Mouse (Mus musculus) spleen, embryonic (tissue): ENCODE measurements at regions not wholly inside any gene's neighbourhood (a gene's known extent, or its start where the extent isn't known, plus 50 kb on each side); places are given as distances from the start of the nearest gene placed in this dataset.

ENCODE experiments used
- CTCF ChIA-PET: fragments of 350-600 bp; sonication (Branson Sonifier 250); formaldehyde crosslinking; loops from one replicate; lab custom pipeline; 2022; lab: Charles Lee

DNA sequence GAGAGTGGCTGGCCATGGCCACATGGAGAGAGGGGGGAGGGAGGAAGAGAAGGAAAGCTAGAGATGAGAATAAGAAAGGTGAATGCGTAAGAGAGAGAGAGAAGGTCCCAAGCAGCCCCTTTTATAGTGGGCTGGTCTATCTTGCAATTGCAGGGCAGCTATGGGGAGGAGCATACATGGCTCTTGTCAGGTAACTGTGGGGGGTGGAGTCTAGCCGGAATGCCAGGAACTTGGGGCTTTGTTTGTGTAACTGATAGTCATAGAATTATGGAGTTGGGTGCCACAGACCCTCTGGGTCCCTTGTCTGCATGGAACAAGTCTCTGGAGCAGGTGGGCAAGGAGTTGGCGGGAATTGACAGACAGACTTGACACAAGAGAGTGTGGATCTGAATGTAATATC is 2151.8 kb downstream of the 4930444P10Rik start:
- CTCF ChIA-PET, result no interaction called here

DNA sequence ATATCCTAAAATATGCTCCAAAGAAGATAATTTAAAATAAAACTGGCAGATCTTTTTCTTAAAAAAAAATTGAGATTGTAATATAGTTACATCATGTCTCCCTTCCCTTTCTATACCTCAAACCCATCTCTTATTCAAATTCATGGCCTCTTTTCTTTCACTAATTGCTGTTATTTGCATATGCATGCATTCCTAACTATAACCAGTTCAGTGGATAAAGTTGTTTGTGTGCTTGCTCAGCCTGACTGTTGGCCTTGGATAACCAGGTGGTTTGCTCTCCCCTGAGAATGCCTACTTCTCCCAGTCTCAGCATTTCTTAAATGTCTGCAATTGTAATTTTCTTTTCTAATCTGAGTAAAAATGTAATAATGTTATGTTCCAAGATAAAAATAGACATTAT is 2154.8 kb downstream of the 4930444P10Rik start:
- CTCF ChIA-PET, result no interaction called here

DNA sequence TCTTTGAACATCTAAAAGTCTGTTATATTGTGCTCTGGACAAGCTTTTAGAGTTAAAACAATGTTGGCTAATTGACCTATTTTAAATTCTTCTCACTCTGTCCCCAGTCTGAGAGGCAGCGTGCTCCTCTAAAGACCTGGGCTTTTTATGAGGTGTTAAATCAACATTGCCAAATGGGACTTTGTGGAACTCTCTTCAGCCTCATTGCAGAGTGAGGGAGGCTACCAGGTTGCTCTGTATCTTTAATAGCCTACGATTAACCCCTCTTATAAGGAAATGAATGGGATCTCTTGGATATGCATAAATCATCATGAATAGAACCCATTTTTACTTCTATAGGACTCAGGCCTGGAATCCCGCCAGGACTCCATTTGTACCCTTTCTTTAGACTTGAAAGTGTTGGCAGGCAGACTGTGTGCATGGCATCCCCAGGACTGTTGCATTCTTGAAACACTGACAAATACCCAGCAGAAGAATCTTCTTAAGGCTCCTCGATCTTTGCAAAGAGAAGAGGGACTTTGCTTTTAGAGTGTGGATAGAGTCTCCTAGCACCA is 2157.1 kb downstream of the 4930444P10Rik start:
- CTCF ChIA-PET, result interaction anchor here (0.6 kb wide), 1 partner anchor 768 kb away, joined by 3 read pairs; no protein-coding TSS in a partner anchor

DNA sequence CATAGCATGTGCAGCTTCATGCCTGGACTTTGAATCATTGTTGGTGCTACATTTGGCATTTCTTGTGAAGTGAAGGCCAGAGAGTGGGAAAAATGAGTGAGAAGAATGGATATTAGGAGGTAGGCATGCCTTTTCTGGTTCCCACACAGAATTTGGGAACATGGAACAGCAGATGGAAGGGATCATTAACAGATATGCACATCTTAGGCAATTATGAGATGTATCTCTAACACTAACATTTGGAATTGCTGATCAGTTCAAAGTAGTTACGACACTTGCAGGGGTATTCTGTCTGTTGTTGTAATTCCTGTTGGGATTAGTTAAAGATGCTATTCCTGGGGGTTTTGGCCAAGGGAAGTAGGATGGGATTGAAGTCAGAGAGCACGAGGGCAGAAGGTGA is 2164.4 kb downstream of the 4930444P10Rik start:
- CTCF ChIA-PET, result no interaction called here

DNA sequence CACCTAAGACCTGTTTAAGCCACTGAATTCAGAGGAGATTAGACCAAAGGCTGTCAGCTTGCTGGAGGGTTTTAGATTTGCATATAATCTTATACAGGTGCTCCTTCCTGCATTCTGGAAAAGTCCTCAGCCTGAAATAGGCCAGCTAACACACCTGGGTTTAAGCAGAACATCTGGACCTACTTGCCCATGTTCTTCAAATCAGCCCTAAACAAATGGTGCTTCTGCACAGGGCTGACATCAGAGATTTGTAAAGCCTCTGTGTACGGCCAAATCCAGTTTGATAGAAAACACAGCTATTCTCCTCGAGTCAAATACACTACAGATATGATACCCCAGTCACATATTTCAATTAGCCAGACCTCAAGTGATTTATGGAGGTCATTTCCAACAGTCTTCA is 2165.2 kb downstream of the 4930444P10Rik start:
- CTCF ChIA-PET, result no interaction called here

DNA sequence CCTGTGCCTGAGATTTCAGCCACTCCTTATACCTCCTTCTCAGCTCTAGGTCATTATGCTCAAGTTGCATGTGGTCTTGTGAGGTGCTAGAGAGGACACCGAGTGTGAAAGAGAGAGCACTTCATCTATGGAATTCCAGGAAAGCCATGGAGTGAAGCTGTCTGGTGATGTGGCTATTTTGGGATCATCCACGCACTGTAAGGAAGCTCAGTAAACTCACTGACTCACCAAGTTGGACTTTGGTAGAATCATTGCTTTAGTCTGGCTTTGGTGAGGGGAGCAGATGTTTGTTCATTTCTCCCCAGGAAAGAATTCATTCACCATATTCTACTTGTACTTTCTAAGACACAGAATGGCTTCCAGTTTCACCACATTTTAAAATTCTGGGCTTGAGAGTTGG is 2167.1 kb downstream of the 4930444P10Rik start:
- CTCF ChIA-PET, result no interaction called here

DNA sequence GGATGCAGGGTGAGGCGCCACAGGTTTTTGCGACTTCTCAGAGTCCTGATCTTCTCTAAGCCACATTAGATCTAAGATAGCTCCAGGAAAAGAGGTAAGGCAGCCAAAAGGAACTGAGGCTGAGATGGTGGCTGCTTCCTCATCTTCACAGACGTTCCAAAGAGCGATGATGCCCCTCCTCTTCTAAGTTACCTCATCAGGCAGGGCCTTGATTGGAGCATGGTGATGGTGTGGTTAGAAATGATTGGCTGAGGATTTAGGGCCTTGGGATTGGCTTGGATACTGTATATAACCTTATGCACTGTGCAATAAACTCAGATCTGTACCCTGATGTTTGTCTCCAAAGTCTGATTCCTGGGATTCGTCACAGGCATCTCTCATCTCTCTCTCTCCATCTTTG is 2177.9 kb downstream of the 4930444P10Rik start:
- CTCF ChIA-PET, result no interaction called here

DNA sequence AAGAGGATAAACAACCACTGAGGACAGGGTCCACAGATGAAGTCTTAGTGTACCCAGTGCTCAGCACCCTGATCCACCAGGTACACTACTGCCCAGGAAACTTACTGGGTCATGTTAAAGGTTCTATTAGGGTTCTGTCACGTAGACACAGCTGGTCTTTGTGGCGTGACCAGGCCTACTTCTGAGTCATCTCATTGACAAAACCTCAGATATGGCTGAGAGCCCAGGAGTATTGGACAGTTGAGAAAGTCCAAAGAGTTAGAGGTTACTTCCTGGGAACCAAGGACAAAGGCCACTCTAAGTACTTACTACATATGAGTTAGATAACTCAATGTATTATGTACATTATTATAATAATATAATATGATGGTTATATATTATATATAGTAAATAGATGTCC is 2214.0 kb downstream of the 4930444P10Rik start:
- CTCF ChIA-PET, result no interaction called here

DNA sequence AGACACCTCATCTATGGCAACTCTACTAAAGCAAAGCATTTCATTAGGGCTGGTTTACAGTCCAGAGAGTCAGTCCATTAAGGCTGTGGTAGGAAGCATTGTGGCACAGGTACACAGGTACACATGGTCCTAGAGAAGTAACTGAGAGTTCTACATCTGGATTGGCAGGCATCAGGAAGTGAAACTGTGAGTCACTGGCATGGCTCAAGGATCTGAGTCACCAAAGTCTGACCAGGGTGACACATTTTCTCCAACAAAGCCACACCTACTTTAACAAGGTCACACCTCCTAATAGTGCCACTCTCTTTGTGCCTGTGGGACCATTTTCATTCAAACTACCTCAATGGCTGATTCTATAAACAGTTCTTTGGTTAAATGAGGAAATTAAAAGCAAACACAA is 2219.2 kb downstream of the 4930444P10Rik start:
- CTCF ChIA-PET, result no interaction called here

DNA sequence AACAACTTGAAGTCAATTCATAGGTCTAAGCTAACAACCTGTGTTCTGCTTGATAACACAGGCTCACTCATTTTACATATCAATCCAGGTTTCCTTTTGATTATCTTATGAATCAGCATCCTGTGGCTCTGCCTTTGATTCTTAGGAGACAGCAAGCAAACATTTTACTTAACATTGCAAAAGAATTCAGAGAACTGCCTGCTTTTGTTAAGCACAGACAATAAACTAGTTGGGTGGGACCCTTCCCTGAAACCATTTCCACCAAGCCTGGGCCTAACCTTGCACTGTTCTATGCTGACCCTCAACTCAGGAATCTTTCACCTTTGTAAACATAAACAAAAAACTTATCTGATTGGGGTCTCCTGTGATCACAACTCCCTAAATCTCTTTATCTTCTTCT is 2220.6 kb downstream of the 4930444P10Rik start:
- CTCF ChIA-PET, result no interaction called here

DNA sequence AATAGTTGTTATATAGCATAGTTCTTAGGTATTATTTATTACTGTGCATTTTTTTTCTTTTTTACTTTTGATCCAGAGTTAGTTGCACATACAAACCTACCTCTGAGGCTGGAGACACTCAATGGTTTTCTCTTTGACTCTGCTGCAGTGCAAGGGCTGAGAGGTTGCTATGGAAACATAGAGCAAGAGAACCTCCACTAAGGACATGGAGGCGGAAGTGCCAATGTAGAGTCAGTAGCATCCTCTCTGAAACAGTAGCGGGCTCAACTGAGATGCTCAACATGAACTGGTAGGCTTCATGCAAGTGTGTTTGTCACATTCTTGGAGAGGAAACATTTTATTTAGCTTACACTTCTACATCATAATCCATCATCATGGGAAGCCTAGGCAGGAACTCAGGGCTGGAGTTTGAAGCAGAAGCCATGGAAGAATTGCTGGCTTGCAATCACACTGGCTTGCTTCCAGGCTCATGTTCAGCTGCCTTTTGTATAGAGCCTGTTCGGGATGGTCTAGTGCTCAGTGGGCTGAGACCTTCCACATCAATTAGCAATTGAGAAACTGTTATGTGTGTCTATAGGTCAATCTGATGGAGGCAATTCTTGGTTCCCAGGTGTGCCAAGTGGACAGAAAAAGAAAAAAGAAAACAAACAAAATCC is 2222.4 kb downstream of the 4930444P10Rik start:
- CTCF ChIA-PET, result no interaction called here

DNA sequence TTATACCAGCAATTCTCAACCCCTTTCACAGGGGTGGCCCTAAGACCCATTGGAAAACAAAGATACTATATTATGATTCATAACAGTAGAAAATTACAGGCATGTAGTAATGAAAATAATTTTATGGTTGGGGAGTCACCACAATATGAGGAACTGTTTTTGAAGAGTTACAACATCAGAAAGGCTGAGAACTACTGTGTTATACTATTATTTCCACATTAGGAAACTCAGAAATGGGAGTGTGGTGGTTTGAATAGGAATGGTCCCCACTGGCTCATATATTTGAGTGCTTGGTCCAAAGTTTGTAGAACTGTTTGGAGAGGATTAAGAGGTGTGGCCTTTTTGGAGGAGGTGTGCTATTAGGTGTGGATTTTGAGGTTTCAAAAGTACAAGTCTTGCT is 2227.4 kb downstream of the 4930444P10Rik start:
- CTCF ChIA-PET, result no interaction called here

DNA sequence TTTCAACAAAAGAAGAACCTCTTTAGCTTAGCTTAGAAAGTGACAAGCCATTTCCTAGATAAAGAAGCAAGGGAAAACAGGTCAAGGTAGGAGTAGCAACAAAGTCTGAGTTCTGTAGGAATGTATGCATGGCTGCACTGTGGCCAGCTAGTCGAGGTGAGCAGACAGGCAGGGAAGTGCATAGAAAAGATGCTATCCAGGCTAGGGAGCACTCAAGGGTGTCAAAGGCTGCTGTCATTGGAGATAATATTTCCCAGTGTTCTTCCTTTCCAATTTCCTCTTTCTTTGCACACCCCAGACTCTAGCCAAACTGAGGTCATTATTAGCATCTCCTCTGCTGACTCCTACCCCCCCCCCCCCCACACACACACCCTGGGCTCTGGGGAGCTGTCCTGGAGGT is 2229.4 kb downstream of the 4930444P10Rik start:
- CTCF ChIA-PET, result no interaction called here

DNA sequence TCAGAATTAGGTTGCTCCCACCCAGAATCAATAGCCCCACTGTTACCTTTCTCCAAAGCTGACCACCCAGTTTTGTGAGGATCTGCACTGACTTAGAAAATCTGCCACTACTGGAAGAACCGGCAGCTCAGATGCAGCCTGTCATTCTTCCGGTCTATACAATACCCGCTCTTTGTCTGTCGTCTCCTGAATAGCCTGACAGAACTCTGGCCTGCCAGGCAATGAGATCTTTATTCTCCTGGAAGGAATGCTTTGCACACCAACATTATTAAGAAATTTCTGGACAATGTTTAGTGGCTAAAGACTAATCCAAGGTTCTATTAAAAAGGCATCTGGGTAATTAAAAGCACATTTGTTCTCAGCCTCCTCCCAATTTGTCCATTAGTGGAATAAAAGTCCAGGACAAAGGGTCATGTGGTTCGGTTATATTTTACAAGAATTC is 2232.0 kb downstream of the 4930444P10Rik start:
- CTCF ChIA-PET, result no interaction called here

DNA sequence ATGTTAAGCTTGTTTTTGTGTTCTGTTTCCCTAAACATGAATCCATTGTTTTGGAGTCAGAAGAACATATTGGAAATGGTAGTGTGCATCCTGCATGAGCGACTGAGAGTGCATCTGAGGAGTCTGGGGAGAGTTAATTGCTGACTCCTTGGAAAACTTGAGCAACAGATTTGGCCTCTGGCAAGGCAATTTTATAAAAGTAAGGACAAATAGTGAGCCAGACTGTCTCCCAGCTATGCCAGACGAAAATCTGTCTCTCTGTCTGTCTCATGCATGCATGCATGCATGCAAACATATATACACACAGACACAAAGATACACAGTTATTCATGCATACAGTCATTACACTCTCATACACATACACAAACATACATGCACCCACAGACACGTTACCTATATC is 2232.7 kb downstream of the 4930444P10Rik start:
- CTCF ChIA-PET, result no interaction called here

DNA sequence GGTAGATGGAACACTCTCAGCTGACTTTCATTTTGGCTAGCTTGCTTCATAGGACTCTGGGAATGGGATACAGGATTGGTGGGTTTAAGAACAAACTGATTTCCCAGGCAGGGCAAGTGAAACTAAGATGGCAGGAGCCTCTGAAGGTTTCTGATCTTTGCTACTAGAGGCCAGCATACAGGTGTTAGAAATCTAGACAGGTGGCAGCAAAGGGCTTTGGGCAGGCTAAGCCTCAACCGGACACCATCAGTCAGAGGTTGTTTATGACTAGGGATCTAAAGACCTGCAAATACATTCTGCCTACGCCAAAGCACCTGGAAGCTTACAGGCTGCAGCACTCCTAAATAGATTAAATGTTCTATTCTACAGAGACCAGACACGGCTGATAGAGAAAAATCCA is 2233.4 kb downstream of the 4930444P10Rik start:
- CTCF ChIA-PET, result no interaction called here

DNA sequence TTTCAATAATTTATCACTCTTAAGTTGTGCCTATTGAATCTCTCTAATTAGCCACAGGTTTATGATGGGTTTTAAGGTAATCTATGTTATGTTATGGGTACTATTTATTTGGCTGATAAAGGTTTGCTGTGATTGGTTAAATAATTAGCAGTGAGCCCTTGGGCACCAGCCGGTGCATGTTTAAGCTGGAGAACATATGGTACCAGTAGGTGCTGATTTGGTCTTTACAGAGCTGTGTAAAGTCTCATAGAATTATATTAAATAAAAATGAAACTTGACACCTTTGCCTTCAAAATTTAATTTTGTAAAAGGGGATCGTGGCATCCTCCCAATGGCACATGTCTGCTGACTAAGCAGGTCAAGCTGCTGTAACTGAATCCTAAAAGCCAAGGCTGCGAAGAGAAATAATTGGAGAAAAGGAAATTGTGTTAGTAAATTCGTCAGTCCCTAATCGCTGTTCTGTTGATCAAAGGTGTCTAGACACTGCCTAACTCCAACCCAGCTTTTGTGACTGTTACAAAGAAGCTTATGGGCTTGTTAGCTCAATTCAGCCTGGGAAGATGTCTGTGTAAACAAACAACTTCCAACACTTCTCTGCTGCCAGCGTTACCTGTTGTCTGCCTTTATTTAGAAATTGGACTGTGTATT is 2234.6 kb downstream of the 4930444P10Rik start:
- CTCF ChIA-PET, result no interaction called here

DNA sequence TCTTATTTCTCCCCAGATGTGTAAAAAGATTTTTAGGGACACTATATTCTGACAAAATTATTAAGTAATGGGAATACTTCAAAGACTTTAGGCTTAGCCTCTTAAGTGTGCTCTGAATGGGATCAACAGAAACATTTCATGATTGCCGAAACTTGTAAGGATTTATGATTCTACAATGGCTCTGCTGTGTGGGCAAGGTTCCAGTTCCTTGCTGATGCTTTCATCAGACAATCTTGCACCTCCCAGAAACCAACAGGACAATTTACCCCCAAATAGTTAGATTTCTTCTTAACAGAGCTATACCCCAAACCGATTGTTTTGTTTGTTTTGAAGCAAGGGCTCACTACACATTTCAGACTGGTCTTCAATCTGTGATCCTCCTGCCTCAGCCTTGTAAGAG is 2236.1 kb downstream of the 4930444P10Rik start:
- CTCF ChIA-PET, result no interaction called here

DNA sequence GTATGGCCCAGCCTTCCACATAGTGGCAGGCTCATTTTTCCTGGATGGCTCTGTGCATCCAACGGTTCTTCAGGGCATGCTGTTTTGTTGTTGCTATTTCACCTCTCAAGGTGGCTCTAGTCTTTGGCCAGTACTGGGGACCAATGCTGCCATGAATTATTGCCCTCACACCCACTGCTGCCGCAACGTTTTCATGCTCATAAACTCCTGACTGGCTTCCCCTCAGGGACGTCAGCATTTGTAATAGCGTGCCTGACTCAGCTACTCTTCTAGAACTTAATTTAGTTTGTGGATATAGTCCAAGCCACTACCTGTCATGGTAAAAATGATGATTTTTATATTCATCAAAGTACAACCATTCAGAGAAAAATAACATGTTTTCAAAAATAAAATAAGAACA is 2242.0 kb downstream of the 4930444P10Rik start:
- CTCF ChIA-PET, result no interaction called here

DNA sequence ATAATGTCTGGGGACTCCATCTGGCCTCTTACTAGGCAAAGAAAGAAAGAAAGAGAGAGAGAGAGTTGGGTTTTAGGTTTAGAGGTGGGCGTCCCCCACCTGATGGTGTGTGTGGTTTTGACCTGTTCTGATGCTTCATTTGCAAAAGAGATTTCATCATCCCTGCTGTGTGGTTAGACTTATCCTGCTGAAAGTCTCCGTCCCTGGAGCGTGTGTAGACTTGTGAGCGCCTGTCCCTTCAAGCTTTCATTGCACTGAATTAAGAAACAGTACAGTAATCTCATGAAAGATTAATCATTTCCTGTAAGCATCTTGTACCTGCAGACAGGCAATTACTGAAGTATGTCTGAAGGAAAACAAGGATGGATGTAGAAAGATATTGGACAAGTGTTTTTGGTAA is 2244.1 kb downstream of the 4930444P10Rik start:
- CTCF ChIA-PET, result no interaction called here

DNA sequence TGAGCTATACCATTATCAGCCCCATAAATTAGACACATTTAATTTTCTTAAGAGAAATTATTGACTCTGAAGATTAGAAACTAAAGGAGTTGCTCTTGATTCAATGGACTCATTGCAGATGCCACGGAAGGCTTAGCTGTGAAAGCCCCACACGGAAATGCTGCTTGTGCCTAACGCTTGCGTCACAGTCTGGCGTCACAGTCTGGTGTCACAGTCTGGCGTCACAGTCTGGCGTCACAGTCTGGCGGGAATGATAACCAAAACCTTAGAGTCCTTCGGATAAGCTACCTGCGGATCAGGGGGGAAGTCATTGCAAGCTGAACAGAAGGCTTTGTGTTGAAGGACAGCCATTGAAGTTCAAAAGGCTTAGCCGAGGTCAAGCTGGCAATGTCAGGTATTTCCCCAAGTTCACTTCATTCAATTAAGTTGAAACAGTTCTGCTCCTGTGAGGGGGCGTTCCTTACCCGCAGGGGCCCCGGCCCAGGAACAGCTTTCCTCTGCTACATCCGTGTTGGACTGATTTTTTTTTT is 2246.7 kb downstream of the 4930444P10Rik start:
- CTCF ChIA-PET, result no interaction called here

DNA sequence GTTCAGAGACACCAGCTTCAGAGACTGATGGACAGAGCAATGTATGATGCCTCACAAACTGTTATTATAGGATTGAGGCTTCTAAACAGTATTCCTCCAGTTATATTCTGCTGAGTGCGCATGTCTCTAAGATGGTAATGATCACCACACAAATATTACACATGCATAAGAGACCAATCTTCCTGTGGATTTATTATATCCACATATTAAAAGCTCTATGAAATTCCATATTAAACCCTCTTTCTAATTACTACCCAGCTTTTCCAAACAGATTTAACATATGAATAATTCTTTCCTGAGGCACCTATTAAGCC is 2252.9 kb downstream of the 4930444P10Rik start:
- CTCF ChIA-PET, result no interaction called here

DNA sequence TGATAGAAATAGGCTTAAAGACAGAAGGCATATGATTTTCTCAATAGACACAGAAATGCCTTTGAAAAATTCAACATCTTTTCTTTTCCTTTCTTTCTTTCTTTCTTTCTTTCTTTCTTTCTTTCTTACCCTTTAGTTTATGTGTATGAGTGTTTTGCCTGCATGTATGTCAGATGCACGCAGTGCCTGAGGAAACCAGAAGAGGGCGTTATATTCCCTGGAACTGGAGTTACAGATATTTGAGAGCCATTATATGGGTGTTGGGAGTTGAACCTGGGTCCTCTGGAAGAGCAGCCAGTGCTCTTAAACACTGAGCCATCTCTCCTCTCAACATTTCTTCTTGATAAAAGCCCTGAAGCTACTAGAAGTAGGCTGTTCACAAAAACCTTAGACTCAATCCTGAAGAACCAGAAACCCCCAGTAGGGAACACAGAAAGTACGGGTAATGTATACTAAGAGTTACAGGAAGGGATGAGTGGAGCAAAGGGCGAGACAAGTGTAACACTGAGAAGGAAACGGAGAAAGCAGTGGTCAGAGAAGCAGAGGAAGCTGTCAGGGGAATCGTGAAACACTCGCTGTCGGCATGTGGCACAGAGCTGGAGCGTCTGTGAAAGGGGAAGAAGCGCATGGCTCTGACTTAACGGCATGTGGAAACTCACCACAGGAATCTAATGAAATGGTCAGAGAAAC is 2253.4 kb downstream of the 4930444P10Rik start:
- CTCF ChIA-PET, result no interaction called here
